Mouse (Mus musculus) cortical plate, adult 2 months (tissue): ENCODE measurements around the gene Fam49a. TPM values are rescaled to one million over a fixed set of nuclear protein-coding genes. Genes with fewer than 3 reads are reported as not detected.
A peak's percentile ranks its signal among the peaks of the same experiment; 100 is the strongest.

ENCODE experiments used
- H3K27ac ChIP-seq: fragments of 200-500 bp; 2 replicates; pipeline ENCODE4 v1.5.1; 2012; ENCODE audit warnings: low read length, control low read depth, inconsistent platforms; ENCODE audit not compliant: insufficient read depth
- H3K4me1 ChIP-seq: fragments of 200-500 bp; 2 replicates; pipeline ENCODE4 v1.6.1; 2011; ENCODE audit warnings: low read length; ENCODE audit not compliant: control insufficient read depth, insufficient read depth
- H3K4me3 ChIP-seq: fragments of 200-500 bp; 2 replicates; pipeline ENCODE4 v1.5.1; 2011; ENCODE audit warnings: mild to moderate bottlenecking, low read length, control low read depth; ENCODE audit not compliant: insufficient read depth
- CTCF ChIP-seq: fragments of 200-500 bp; IDR thresholded peaks from 2 replicates; pipeline ENCODE4 v1.5.1; 2011; ENCODE audit warnings: mild to moderate bottlenecking, control low read depth, low read length; ENCODE audit not compliant: insufficient read depth; ENCODE audit errors: extremely low read depth
- POLR2A ChIP-seq: fragments of 200-500 bp; IDR thresholded peaks from 2 replicates; pipeline ENCODE4 v1.6.1; 2011; ENCODE audit warnings: mild to moderate bottlenecking, low read length, control low read depth; ENCODE audit not compliant: insufficient read depth; ENCODE audit errors: extremely low read depth
- polyA plus RNA-seq: library from polyadenylated mRNA; depleted of rRNA; stranded (reverse); fragments of >200 nt; gene quantifications from 2 replicates; pipeline ENCODE4 v1.2.3, GENCODE M21; 2012

Fam49a gene
- polyA plus RNA-seq, 1 experiment: 78.9 TPM

DNA sequence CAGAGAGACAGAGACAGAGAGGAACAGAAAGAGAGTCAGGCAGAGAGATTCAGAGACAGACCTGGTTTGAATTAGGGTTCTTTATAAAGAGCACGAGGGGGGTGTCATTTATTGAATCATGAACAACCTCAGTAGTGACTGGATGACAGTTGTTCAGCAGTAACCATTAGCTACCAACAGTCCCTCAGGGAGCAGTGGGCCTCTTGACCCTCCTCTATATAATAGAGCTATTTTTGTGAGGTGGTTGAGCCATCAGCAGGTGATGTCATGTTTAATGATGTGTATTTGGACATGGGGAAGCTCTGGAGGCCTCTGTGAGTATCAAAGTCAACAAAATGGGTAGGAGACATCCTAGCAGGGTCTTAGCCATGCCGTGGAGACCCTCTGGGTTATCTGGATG, 39.2 kb downstream of the Fam49a start:
- H3K4me1 ChIP-seq: peaks cover 39% of the 10 kb centered on the region
- 0 out of 2 replicates have a peak overlapping the region, but pooled peaks have one; percentile 58 for H3K27ac ChIP-seq
- TF ChIP-seq POLR2A (no peak), CTCF (no peak)
- H3K4me3 ChIP-seq: no peak overlapping the region

DNA sequence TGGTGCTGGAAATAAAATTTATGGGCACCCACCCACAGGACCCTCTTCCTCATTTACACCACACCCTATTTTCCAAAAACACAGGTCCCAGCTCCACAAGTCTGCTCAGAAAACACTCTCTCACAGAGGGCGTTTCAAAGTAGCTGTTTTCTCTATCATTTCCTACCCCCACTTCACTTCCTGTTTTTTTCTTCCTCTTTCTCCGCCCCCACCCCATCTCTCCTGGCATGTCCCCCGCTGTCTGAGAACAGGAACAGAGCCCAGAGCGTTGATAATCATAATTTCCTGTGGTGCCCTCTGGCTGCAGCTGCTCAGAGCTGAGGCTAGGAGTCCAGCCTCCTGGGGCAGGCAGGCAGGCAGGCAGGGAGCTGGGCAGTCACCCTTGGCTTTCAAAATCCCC, 39.9 kb downstream of the Fam49a start:
- no peak for TF ChIP-seq CTCF
- no peak for TF ChIP-seq POLR2A
- H3K27ac ChIP-seq: peak overlapping the region; percentile 58; the same call in 1 of the 2 replicates
- peaks cover 43% of the 10 kb centered on the region for H3K4me1 ChIP-seq
- H3K4me3 ChIP-seq: no peak overlapping the region

DNA sequence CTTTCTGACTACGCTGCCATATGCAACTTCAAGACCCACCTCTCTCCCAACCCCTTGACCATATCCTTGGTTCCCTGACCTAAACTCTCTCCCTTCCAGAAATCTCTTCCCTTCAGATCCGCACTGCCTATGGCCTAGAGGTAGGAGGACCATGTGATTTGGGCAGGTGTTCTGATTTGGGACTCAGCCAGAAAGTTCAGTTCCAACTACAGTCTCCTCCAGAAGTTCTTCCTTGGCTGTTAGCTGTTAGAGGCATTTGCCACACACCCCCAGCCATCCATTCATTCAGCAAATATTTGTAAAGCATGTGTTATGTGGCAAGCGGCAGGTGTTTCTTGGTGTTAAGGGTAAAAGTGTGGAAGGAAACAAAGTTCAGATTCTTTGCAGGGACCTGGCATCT, 44.3 kb downstream of the Fam49a start:
- no peak overlapping the region for H3K4me3 ChIP-seq
- TF ChIP-seq POLR2A (no peak), CTCF (no peak)
- no peak overlapping the region for H3K27ac ChIP-seq
- H3K4me1 ChIP-seq: peaks cover 37% of the 10 kb centered on the region

DNA sequence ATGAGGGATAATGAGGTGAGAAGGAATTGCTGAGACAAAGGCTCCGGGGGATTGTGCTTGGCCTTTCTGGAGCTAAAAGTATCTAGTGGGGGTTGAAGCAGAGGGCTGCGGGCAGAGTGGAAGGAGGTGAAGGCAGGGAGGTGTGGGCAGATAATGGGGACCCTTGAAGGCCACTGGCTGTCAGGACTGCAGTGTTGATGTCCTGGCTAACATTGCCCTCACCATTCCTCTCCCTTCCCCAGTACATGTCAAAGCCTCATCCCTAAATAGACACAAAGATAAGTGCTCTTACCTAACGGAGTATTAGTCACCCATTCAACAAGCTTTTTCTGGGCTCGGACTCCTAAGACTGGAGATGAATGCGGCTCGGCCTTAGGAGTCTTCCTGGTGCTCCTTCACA, 44.9 kb downstream of the Fam49a start:
- 0 out of 2 replicates have a peak overlapping the region, but pooled peaks have one; percentile 40 for H3K27ac ChIP-seq
- H3K4me1 ChIP-seq: peaks cover 34% of the 10 kb centered on the region
- TF ChIP-seq POLR2A: no peak
- no peak for TF ChIP-seq CTCF
- H3K4me3 ChIP-seq: no peak overlapping the region

- H3K4me1 ChIP-seq: peaks cover 36% of the 10 kb centered on the region
- 0 out of 2 replicates have a peak overlapping the region, but pooled peaks have one; percentile 40 for H3K27ac ChIP-seq
- TF ChIP-seq POLR2A: no peak
- TF ChIP-seq CTCF: no peak
- no peak overlapping the region for H3K4me3 ChIP-seq
Measured at GRCm38 (mm10) chr12:12307245-12307644, 45.3 kb downstream of the Fam49a start.

- Histone ChIP-seq H3K27ac (peak overlapping the region; percentile 4; the same call in 1 of the 2 replicates), H3K4me3 (no peak overlapping the region), H3K4me1 (peaks cover 26% of the 10 kb centered on the region)
- TF ChIP-seq POLR2A (no peak), CTCF (0 out of 2 replicates have a peak, but pooled peaks have one; percentile 7)
Measured at GRCm38 (mm10) chr12:12313437-12313836, 51.5 kb downstream of the Fam49a start.

- TF ChIP-seq POLR2A (no peak), CTCF (no peak)
- peak overlapping the region; percentile 14 for H3K27ac ChIP-seq
- no peak overlapping the region for H3K4me3 ChIP-seq
- peaks cover 28% of the 10 kb centered on the region for H3K4me1 ChIP-seq
Measured at GRCm38 (mm10) chr12:12313919-12314318, 52.0 kb downstream of the Fam49a start.

- Histone ChIP-seq H3K4me1 (peaks cover 28% of the 10 kb centered on the region), H3K27ac (peak overlapping the region; percentile 14; the same call in 1 of the 2 replicates), H3K4me3 (no peak overlapping the region)
- no peak for TF ChIP-seq POLR2A
- no peak for TF ChIP-seq CTCF
Measured at GRCm38 (mm10) chr12:12314326-12314725, 52.4 kb downstream of the Fam49a start.

DNA sequence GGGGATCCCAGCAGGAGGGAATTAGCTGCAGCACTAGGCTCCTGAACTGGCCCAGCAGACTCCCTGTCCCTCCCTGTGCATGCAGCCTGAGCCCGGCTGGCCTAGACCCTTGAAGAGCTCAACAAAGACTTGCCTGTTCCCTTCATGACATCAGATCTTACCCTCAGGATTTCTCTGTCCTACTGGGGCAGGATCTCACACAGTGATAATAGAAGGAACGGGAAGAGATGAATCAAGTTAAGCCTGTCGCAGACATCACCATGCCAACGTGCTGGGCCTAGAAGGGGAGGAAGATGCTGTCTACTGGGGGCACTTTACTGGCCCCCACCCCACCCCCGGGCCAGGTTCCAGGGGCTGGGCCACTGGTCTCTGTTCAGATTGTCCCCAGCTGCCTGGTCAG, 53.1 kb downstream of the Fam49a start:
- TF ChIP-seq POLR2A (no peak), CTCF (no peak)
- H3K4me3 ChIP-seq: no peak overlapping the region
- H3K27ac ChIP-seq: peak overlapping the region; percentile 69
- H3K4me1 ChIP-seq: peaks cover 28% of the 10 kb centered on the region

DNA sequence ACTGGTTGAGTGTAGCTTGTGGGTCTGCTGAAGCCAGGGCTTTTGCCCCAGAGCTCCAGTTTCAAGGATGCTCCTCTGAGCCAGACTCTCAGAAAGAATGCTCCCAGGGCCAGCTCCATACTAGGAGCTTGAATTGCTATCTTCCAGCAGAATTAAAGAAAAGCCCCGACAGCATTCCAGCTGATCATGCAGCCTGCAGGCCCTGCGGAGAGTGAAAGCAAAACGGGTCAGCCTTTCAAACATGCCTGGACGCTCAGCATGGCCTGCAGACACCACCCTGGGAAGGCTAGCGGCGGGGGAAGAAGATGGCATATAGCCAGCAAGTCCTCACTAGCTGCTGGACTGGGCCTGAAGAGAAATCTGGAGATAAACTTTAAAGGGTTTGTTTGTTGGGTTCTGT, 55.0 kb downstream of the Fam49a start:
- 0 out of 2 replicates have a peak overlapping the region, but pooled peaks have one; percentile 89 for H3K27ac ChIP-seq
- TF ChIP-seq CTCF (no peak), POLR2A (no peak)
- peaks cover 26% of the 10 kb centered on the region for H3K4me1 ChIP-seq
- H3K4me3 ChIP-seq: no peak overlapping the region

DNA sequence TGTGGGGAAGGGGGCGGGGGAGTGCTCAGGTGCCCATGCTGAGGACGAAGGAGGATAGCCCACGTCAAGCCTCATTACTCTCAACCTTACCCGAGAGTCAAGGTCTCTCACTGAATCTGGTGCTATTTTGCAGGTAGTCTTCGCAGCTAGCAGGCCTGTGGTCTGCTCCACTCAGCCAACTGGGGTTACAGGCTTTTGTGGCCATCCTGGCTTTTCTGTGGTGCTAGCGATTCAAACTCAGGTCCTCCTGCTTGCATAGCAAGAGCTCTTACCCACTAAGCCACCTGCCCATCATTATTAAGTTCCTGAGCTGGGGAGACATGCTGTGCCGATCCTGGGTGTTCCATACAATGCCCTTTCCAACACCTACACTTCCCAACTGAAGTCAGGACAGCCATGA, 55.7 kb downstream of the Fam49a start:
- Histone ChIP-seq H3K4me1 (peaks cover 24% of the 10 kb centered on the region), H3K27ac (peak overlapping the region; percentile 53; the same call in 1 of the 2 replicates), H3K4me3 (no peak overlapping the region)
- TF ChIP-seq CTCF (no peak), POLR2A (no peak)
